Mouse (Mus musculus): ENCODE measurements around the gene Cryl1.
A peak's percentile ranks its signal among the peaks of the same experiment; 100 is the strongest.

The Cryl1 gene

DNA sequence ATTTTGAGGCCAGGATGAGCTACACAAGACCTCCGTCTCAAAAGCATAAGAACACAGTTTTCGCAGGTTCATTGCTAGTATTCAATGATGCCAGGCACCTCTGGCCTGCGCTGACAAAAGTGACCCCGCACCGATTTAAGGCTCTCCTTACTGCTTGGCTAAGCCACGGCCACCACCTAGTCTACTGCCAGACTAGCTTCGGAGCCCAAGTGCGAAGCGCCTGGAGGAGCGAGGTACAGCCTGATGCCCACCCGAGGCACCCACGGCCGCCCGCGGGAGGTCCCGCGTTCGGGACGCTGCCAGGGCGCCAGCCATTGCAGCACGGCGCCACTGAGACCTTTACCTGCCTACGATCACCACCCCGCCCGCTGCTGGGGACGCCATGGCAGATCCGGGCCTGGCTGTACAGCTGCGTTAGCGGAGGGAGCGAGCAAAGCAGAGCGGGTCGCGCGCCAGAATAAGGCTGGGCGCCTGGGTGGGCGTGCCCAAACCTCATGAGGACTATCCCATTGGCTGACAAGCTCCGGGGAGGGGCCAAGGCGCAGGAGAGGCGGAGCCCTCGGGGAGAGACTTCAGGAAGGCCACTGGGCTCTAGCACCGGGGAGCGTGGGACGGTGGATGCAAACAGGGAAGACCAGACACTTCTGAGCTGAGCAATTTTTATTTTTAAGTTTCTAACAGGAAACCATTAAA lies at the start of gene Cryl1:
TSS of gene Cryl1 (minus strand) at position 465 of the 693 bp plus-strand sequence.
- peak; percentile 98 for DNase-seq (ENCODE audit: low read depth, low spot score)

GRCm38 (mm10) chr14:57430451-57430850 lies 32.1 kb upstream of the Cryl1 start:
- DNase-seq (ENCODE audit: low read depth, low spot score) = no peak

GRCm38 (mm10) chr14:57424212-57424561 lies 25.9 kb upstream of the Cryl1 start:
- DNase-seq (ENCODE audit: low read depth, low spot score) = no peak

DNA sequence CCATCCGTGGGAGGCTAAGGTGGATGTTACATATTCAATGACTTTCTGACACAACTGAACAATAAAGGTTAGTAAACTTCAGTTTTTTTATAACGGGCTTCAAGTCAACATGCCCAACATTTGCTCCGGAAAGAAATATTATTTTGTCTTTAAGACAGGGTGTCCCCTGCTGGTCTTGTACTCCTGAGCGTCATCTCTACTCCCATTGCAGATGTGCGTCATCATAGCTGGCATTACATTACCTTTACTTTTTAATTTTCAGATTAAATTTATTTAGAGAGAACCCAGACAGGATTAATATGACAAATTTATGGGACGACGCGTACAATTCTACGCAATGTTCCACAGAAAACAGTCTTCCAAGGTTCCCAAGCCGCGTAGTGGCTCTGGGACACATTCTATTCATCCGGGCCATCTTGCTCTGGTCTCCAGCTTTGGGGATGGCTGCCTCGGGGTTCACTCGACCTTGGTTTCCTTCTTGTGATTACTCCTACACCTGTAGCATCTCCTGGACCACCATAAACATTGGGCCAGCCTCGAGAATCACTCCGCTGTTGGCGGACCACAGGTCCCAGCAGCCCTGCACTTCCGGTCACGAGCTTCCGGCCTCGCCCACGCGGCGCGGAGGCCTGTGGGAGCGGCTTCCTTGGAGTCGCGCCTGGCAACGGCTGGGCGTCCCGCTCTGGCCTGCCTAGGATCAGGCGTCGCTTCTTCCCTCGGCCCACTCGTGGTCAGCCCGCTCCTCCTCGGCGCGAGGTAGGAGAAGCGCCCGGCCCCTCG lies 25.3 kb upstream of the Cryl1 start, which contains the start of gene Ift88:
TSS of gene Ift88 (plus strand) at position 631 of the 780 bp plus-strand sequence.
- peak; percentile 98 for DNase-seq (ENCODE audit: low read depth, low spot score)

GRCm38 (mm10) chr14:57417187-57417586 lies 18.9 kb upstream of the Cryl1 start:
- no peak for DNase-seq (ENCODE audit: low read depth, low spot score)

GRCm38 (mm10) chr14:57412166-57412565 lies 13.8 kb upstream of the Cryl1 start:
- peak; percentile 83 for DNase-seq (ENCODE audit: low read depth, low spot score)

GRCm38 (mm10) chr14:57409106-57409505 lies 10.8 kb upstream of the Cryl1 start:
- DNase-seq (ENCODE audit: low read depth, low spot score) = peak; percentile 31

DNA sequence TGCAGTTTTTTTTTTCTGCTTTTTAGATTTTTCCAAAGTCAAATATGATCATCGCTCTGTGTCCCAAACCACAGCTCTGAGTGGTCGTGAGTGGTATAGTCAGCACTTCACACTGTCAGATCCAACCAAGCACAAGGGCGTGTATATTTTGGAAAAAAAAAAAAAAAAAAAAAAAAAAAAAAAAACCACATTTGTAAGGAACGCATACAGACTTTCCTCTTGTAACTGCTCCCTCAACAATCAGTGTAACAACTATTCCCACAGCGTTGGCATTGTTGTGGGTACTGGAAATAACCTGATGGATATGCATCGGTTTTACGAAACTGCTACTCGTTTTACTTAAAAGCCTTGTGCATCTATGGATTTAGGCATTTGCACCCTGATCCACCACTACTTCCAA lies 9.8 kb upstream of the Cryl1 start:
- no peak for DNase-seq (ENCODE audit: low read depth, low spot score)

GRCm38 (mm10) chr14:57407039-57407987 lies 9.0 kb upstream of the Cryl1 start:
- peak; percentile 40 for DNase-seq (ENCODE audit: low read depth, low spot score)

DNA sequence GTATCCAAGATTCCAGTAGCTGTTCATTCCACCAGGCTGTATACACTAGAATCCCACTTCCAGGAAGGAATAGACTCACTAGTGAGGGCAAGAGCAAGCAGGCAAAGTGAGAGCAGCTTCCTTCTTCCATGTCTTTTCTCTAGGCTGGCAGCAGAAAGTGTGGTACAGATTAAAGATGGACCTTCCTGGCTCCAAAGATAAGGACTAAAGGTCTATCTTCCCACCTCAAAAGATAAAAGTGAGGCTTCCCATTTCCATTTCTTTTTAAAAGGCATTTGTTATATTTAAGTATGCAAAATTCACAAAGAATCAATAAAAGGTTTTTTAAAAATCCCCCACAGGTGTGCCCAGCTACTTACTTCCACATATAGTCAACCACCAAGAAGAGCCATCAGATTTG lies 4.5 kb upstream of the Cryl1 start:
- DNase-seq (ENCODE audit: low read depth, low spot score) = no peak

DNA sequence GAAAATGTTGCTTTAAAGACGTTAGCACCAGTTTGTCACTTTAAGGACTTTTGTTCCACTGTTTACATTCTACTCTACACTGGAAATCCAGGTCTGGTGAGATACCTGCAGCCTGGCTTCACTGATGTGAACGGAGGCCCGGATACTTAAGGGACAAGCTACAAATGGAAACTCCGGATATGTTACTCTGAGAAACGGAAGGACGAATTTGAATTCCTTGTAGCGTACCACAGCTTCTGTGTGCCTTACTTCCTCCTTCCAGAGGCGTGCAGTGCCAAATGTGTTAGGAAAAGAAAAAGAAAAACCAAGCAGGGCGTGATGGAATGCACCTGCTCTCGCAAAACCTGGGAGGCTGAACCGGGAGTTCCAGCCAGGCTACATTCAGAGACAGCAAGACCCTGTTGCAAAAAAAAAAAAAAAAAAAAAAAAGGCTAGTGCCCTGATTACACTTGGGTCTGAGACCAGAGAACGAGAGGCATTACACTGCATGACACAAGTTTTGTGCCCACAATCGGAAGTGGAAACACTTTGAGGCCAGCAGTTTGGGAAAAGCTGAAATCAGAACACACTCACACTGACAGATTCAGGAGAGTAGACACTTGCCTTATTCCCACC lies 591 bp upstream of the Cryl1 start:
- peak; percentile 67 for DNase-seq (ENCODE audit: low read depth, low spot score)

DNA sequence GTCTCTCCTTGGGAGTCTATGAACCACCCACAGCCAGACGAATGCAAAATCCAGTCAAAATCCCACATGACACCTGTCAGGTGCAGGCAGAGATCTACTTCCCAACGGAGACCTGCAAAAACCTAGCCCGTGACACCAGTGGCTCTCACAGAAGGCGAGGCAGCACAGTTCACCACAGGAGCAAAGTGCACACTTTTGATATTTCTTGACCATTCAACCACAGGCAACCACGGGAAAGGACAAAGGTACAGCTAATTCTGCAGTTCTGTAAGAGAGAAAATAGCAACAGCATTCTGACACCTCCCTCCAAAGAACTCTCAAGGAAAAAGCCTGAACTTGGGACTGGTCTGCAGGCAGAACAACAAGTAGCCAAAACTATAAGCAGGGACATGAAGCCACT lies 1.1 kb downstream of the Cryl1 start:
- DNase-seq (ENCODE audit: low read depth, low spot score) = no peak

GRCm38 (mm10) chr14:57395470-57395869 lies 2.9 kb downstream of the Cryl1 start:
- no peak for DNase-seq (ENCODE audit: low read depth, low spot score)

- no peak for DNase-seq (ENCODE audit: low read depth, low spot score)
Observed at GRCm38 (mm10) chr14:57392278-57392677, 6.1 kb downstream of the Cryl1 start.

DNA sequence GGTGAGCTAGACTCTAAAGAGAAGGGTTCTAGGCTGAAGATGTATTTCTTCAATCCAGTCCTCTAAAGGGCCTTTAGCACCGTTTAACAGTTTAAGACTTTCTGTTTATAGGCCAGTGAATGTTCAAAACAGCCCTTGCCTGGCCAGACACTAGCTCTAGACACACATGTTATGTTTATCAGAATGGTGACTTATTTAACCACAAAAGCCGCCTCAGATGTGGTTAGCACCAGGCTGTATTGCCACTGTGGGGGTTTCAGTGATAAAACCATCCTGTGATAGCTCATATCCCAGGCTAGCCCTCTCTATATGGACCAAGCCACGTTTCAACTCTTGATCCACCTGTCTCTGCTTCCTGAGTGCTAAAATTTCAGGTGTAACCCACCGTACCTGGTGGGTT lies 6.7 kb downstream of the Cryl1 start:
- no peak for DNase-seq (ENCODE audit: low read depth, low spot score)

DNA sequence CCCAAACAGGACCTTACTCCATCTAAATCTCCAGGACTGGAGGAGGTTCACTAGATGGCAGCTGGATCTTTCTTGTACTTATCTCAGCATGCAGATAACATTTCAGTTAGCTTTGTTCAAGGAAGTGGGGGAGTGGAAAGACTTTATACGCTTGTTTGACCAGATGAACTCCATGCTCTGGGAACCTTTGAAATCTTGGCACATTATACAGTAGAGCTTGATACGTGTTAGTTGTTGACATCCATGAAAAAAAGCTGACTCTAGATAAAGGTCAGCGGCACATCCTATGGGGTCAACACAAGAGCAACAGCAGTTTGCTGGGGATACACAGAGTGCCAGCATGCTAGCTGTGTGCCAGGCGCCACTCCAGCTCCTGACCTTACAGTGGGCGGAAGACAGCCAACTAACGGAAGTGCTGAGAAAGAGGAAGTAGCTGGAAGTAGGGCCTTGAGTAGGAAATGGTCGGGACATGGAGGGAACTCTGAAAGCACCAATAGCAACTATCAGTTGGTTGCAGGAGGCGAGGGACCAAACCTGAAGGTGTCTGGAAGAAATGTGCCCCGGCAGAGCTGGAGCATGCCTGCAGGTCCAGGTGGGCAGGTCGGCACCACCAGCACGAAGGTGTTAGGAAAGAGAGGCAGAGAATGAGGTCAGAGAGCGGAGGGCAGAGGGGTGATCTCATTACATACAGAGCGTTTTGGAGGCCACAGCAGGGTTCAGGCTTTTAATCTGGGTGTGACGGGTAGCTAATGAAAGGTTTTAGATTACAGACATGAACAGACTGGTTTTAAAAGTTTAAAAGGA lies 11.4 kb downstream of the Cryl1 start:
- peak; percentile 31 for DNase-seq (ENCODE audit: low read depth, low spot score)

GRCm38 (mm10) chr14:57385667-57386066 lies 12.7 kb downstream of the Cryl1 start:
- DNase-seq (ENCODE audit: low read depth, low spot score) = no peak

- DNase-seq (ENCODE audit: low read depth, low spot score) = no peak
Observed at GRCm38 (mm10) chr14:57377531-57377930, 20.8 kb downstream of the Cryl1 start.

DNA sequence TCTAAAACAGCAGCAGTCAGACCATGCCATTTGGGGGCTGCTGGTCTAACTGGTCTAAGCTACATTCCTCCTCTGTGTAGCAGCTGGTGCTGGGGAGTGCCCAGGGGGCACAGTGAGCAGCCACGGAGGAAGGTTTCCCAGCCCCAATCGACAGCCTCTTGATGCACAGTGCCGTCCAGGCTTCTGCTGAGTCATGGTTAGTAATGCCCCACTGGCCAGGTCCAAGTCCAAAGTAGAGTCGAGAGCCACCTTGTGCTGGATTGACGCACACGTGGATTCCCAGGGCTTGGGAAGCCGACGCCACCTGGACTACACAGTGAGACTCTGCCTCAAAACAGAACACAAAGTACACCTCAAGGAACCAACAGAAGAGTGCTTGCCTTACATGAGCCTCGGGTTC lies 21.4 kb downstream of the Cryl1 start:
- DNase-seq (ENCODE audit: low read depth, low spot score) = no peak

DNA sequence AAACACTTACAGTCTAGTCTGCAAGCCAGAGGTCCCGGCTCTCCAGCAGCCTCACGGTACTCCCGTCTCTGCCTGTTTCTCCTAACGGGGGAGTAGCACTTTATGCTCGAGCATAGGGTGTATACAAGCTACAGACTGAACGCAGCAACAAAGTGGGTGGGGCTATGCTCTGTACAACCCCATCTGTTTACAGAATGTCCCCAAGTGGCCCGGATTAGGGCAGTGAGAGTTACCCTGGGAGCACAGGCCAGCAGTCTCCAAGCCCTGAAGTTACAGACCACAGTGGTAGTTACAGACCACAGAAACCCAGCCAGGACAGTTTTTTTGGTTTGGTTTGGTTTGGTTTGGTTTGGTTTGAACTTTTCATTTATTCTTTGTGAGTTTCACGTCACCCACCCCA lies 22.3 kb downstream of the Cryl1 start:
- no peak for DNase-seq (ENCODE audit: low read depth, low spot score)

DNA sequence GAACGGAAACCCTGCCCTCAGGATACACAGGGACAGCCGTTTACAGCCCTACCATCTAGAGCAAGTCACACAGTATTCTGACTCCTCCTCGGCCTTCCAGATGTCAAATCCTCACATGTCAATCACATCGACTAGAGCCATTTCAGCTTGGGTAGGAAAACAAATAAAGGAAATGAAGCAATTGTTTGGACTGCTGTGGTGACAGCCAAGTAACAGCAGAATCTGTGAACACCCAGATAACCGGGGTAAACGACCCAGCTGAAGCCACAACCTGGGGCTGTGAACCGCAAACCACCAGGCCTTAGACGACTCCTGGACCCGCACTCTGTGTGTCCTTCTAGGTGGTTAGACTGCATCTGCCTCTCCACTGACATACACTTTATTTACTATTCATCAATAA lies 23.1 kb downstream of the Cryl1 start:
- no peak for DNase-seq (ENCODE audit: low read depth, low spot score)
